Mouse (Mus musculus) subcutaneous adipose tissue, adult 2 months (tissue): Measurements from ENCODE around the gene Aox1. TPM values are rescaled to one million over a fixed set of nuclear protein-coding genes. Genes with fewer than 3 reads are reported as not detected.

Experiments used
- polyA plus RNA-seq: library from polyadenylated mRNA; depleted of rRNA; stranded (reverse); fragments of >200 nt; gene quantifications from 2 replicates; pipeline ENCODE4 v1.2.3, GENCODE M21; 2012; ENCODE audit warnings: low replicate concordance; rRNA removed

The Aox1 gene
- polyA plus RNA-seq, result 18.8 and 41.1 TPM in 2 replicates

DNA sequence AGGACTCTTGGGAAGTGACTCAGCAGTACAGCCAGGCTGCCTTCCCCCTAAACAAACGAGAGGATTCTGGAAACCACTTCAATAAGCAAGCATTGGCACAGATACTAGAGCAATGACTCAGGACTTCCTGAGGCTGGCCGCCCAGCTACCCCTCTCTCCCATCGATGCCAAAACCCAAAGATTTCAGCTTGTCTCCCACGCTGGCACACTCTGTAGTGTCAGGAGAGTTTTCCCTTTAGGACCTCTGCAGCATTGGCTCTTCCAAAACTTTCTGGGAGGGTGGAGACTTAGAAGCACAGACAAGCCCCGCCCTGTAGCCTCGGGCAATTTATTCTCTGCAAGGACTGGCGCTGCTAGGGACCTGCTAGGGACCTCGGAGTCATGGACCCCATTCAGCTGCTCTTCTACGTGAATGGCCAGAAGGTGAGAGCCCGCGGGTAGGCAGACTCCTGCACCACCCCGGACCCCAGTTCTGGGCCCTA is at the start of gene Aox1:
Gene Aox1 (plus strand): TSS at position 296 of the 482 bp plus-strand sequence.

GRCm38 (mm10) chr1:57995432-57996132 is 34.1 kb upstream of the Aox1 start, which contains the start of gene Sgo2a:
Sgo2a (plus strand) TSS chr1:57995971.

GRCm38 (mm10) chr1:58018856-58019255 is 10.9 kb upstream of the Aox1 start, which contains the start of gene Kctd18:
Kctd18 (minus strand) TSS chr1:58018956.

DNA sequence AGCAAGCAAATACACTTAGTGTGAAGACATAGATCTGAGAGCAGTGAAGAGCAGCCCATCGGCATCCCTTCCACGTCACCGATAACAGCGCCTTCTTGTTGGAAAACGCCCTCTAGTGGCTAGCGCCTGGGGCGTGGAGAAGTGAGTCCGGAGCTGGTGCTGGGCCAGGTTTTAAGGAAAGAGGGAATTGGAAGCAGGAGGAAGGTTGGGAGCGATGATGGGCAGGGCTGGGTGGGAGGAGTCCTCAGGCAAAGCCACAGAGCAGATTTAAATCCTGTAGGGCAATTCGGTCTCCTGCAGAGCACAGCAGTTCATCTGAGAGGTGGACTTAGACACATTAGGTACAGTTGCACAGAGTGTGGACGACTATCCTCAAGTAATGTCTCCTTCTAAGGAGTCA is 83.1 kb downstream of the Aox1 start, which contains the start of gene Aox3:
Gene Aox3 (plus strand): TSS at position 251 of the 400 bp plus-strand sequence.

Other genes with a start within 250 kb of the Aox1 start
- gene Sgo2a, start 34.0 kb upstream of the Aox1 start, polyA plus RNA-seq, result 0.29 and 1.2 TPM in 2 replicates
- 9.4 and 11.5 TPM in 2 replicates for gene Kctd18, start 11.0 kb upstream of the Aox1 start, polyA plus RNA-seq
- gene Aox3, start 83.2 kb downstream of the Aox1 start, polyA plus RNA-seq, result 1.2 and 10.2 TPM in 2 replicates
- gene Aox4, start 180.5 kb downstream of the Aox1 start, polyA plus RNA-seq, result 0.26 TPM in 1 of 2 replicates, not detected in the other
- 0.03 TPM in 1 of 2 replicates, not detected in the other for gene Aox2, start 248.4 kb downstream of the Aox1 start, polyA plus RNA-seq